Mouse (Mus musculus) small intestine, adult 2 months (tissue): ENCODE measurements around the gene Sec14l4. TPM values are rescaled to one million over a fixed set of nuclear protein-coding genes. Genes with fewer than 3 reads are reported as not detected.

Experiments
- H3K27ac ChIP-seq: fragments of 200-500 bp; 2 replicates; pipeline ENCODE4 v1.5.1; 2012; ENCODE audit warnings: low read depth, low read length, control low read depth, inconsistent platforms; ENCODE audit not compliant: insufficient read depth
- H3K27me3 ChIP-seq: fragments of 200-500 bp; 2 replicates; pipeline ENCODE4 v1.6.1; 2012; ENCODE audit warnings: mild to moderate bottlenecking, moderate library complexity, low read length, inconsistent platforms; ENCODE audit not compliant: control insufficient read depth, insufficient read depth
- H3K36me3 ChIP-seq: fragments of 200-500 bp; 2 replicates; pipeline ENCODE4 v1.6.1; 2012; ENCODE audit warnings: mild to moderate bottlenecking, low read length, control low read depth, inconsistent platforms; ENCODE audit not compliant: control insufficient read depth, insufficient read depth
- H3K4me1 ChIP-seq: fragments of 200-500 bp; 2 replicates; pipeline ENCODE4 v1.6.1; 2012; ENCODE audit warnings: low read length, inconsistent platforms, mixed read lengths; ENCODE audit not compliant: control insufficient read depth, insufficient read depth, insufficient read length
- H3K4me3 ChIP-seq: fragments of 200-500 bp; 2 replicates; pipeline ENCODE4 v1.5.1; 2012; ENCODE audit warnings: low read depth, mild to moderate bottlenecking, control low read depth, inconsistent platforms, low read length, moderate library complexity
- CTCF ChIP-seq: fragments of 200-500 bp; IDR thresholded peaks from 2 replicates; pipeline ENCODE4 v1.5.1; 2012; ENCODE audit warnings: low read depth, mild to moderate bottlenecking, control low read depth, inconsistent platforms, low read length, moderate library complexity, mixed read lengths; ENCODE audit not compliant: insufficient replicate concordance, insufficient read length; ENCODE audit errors: extremely low read depth
- POLR2A ChIP-seq: fragments of 200-500 bp; IDR thresholded peaks from 2 replicates; pipeline ENCODE4 v1.6.1; 2012; ENCODE audit warnings: low read depth, mild to moderate bottlenecking, control low read depth, inconsistent platforms, low read length, moderate library complexity
- WGBS: fragments of 180-500 bp; shearing (Covaris S2); methylation state at CpG from one replicate; pipeline ENCODE4 v1.1.7; 2018; 5-methylcytosine and 5-hydroxymethylcytosine counted together
- polyA plus RNA-seq: library from polyadenylated mRNA; depleted of rRNA; stranded (reverse); fragments of >200 nt; gene quantifications from 2 replicates; pipeline ENCODE4 v1.2.3, GENCODE M21; 2012

Sec14l4 gene
- polyA plus RNA-seq, 1 experiment: 0.05 TPM

DNA sequence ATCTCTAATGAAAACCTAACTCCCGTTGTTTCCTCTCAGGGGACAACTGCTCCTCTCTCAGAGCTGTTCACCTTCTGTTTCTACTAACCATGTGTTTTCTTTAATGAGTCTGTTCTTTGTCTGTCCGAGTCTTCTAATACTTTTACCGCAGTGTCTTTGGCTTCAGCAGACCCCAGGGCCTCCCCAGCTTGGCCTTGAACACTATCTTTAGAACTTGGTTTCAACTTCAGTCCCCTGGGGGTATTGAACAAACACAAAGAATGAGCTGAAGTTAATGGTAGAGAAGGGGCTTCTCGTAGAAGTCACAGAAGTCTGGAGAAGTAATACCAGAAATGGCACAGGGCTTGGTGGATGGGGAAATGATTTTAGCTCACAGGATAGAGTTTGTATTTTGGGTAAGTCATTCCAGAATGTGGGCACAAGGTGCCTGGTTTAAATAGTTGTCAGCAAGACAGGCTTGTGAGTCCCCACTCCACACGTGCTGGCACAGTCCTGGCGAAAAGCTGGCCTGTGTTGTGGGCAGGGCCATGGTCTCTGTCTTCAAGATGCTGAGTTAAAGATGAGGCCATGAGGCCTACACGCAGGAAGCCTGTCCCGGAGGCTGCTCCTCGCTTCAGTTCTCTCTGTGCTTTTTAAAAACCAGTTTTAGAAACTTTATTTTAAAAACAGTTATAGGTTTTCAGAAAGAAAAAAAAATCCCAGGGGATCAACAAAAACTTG lies 5.3 kb downstream of the Sec14l4 start:
- Histone ChIP-seq H3K4me3 (no peak overlapping the region), H3K27me3 (no peaks in the 10 kb centered on the region), H3K4me1 (peaks cover 7% of the 10 kb centered on the region), H3K27ac (no peak overlapping the region), H3K36me3 (no peaks in the 10 kb centered on the region)
- no peak for TF ChIP-seq POLR2A
- no peak for TF ChIP-seq CTCF
- WGBS: 69% methylated on average over 9 of the region's 9 CpGs

DNA sequence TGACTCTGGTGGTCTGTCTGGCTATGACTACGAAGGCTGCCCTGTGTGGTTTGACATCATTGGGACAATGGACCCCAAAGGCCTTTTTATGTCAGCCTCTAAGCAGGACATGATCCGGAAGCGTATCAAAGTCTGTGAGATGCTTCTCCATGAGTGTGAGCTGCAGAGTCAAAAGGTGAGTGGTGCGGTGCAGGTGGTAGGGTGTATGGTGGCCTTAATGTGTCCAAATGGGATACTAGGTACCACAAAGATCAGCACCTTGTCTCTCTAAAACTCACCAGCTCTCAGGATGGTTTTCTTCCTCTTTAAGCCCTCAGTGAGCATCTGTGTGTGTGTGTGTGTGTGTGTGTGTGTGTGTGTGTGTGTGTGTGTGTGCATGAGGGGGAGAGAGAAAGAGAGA lies 8.7 kb downstream of the Sec14l4 start:
- WGBS: 95% methylated on average over 4 of the region's 4 CpGs
- TF ChIP-seq CTCF: no peak
- no peak for TF ChIP-seq POLR2A
- Histone ChIP-seq H3K27me3 (no peaks in the 10 kb centered on the region), H3K4me3 (no peak overlapping the region), H3K4me1 (peaks cover 6% of the 10 kb centered on the region), H3K27ac (no peak overlapping the region), H3K36me3 (no peaks in the 10 kb centered on the region)

DNA sequence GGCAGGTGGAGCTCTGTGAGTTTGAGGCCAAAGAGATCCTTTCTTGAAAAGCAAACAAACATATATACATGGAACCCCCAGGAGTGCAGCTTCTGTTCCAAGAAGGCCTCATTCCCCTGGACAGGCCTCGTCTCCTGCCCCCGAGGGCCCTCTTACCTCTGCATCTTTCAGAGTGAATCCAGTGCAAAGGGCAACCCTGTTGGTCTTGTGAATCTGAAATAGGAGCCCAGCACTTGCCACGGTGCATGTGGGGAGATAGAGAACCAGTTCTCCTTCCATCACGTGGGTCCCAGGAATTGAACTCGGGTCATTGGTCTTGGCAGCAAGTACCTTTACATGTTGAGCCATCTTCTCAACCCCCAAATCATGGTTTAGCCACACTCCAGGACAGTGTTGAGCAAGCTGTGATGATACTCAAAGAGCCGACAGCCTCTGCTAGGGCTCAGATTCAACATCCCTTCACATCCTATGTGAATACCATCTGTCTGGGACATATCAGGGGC lies 9.9 kb downstream of the Sec14l4 start:
- no peak for TF ChIP-seq CTCF
- no peak for TF ChIP-seq POLR2A
- H3K27me3 ChIP-seq: no peaks in the 10 kb centered on the region
- no peaks in the 10 kb centered on the region for H3K36me3 ChIP-seq
- no peaks in the 10 kb centered on the region for H3K4me1 ChIP-seq
- H3K27ac ChIP-seq: no peak overlapping the region
- H3K4me3 ChIP-seq: no peak overlapping the region
- WGBS: 71% methylated on average over 6 of the region's 6 CpGs

- H3K27ac ChIP-seq: no peak overlapping the region
- H3K27me3 ChIP-seq: no peaks in the 10 kb centered on the region
- 87% methylated on average over 7 of the region's 7 CpGs for WGBS
- no peak overlapping the region for H3K4me3 ChIP-seq
- TF ChIP-seq CTCF: no peak
- TF ChIP-seq POLR2A: no peak
- H3K36me3 ChIP-seq: no peaks in the 10 kb centered on the region
- H3K4me1 ChIP-seq: no peaks in the 10 kb centered on the region
Measured at GRCm38 (mm10) chr11:4043081-4043480, 11.8 kb downstream of the Sec14l4 start.

GRCm38 (mm10) chr11:4046526-4046925 lies 15.3 kb downstream of the Sec14l4 start:
- WGBS: 62% methylated on average over 5 of the region's 5 CpGs
- Histone ChIP-seq H3K36me3 (no peaks in the 10 kb centered on the region), H3K4me3 (no peak overlapping the region), H3K4me1 (no peaks in the 10 kb centered on the region), H3K27ac (no peak overlapping the region), H3K27me3 (no peaks in the 10 kb centered on the region)
- no peak for TF ChIP-seq POLR2A
- TF ChIP-seq CTCF: no peak

DNA sequence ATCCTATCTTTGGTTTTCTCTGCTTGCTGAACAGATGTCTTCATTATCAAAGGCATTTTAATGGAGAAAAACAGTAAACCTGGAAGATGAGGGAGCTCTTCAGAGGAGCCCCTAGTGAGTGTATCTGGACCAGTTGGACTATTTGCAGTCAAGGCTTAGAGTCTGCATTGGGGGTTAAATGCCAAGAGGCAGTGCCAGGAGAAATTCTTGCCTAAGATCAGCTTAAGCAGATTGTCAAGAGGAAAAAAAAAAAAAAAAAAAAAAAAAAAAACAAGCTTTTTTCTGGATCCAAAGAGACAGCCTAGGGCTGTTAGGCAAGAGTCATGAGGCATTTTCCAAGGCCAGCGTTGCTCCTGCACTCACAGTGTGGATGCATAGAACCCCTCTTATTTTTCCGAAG lies 16.5 kb downstream of the Sec14l4 start:
- 88% methylated on average over 2 of the region's 2 CpGs for WGBS
- TF ChIP-seq POLR2A (no peak), CTCF (no peak)
- Histone ChIP-seq H3K36me3 (no peaks in the 10 kb centered on the region), H3K4me3 (no peak overlapping the region), H3K4me1 (no peaks in the 10 kb centered on the region), H3K27me3 (no peaks in the 10 kb centered on the region), H3K27ac (no peak overlapping the region)

- no peak for TF ChIP-seq POLR2A
- TF ChIP-seq CTCF: no peak
- Histone ChIP-seq H3K4me3 (no peak overlapping the region), H3K4me1 (no peaks in the 10 kb centered on the region), H3K27me3 (no peaks in the 10 kb centered on the region), H3K36me3 (no peaks in the 10 kb centered on the region), H3K27ac (no peak overlapping the region)
- 81% methylated on average over 6 of the region's 6 CpGs for WGBS
Measured at GRCm38 (mm10) chr11:4048438-4048837, 17.2 kb downstream of the Sec14l4 start.

DNA sequence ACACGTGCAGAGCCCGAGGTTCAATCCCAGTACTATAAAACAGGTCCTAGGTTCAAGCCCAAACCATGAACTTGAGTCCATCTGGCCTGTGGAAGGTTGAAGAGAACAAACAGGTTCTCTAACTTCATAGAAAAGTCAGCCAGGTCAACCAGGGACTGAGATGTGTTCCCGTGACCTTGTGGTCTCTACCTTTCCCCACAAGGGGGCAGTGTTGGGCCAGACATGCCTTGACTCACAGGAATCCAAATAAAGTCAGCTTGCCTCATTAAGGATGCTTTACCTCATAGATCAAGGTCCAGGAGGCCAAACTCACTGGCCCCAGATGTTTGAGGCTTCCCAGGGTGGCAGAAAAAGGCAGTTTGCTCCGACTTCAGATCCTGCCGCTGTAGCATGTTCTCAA lies 22.3 kb downstream of the Sec14l4 start:
- TF ChIP-seq POLR2A: no peak
- TF ChIP-seq CTCF: peak; percentile 84; the same call in 1 of the 2 replicates
- no peaks in the 10 kb centered on the region for H3K4me1 ChIP-seq
- H3K4me3 ChIP-seq: no peak overlapping the region
- H3K36me3 ChIP-seq: no peaks in the 10 kb centered on the region
- 16% methylated on average over 5 of the region's 5 CpGs for WGBS
- no peak overlapping the region for H3K27ac ChIP-seq
- H3K27me3 ChIP-seq: no peaks in the 10 kb centered on the region
